Mouse (Mus musculus): Measurements from ENCODE around the gene Chchd6.

DNA sequence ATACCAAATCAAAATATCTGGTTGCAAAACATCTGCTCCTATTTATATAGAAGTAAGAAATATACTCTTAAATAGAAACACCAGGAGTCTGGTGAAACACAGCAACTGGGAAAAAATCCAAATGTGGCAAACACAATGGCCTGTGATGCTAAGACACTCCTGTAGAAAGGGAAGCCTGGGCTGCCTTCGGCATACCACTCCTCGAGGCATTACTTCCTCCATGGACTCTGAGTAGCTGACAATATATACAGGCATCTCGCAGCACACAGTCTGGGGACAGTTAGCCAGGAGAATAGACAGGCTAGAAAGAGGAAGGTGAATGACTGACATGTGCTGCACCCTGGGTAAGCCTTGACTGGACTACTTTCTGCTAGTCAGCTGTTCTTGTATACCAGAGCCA, 146.7 kb downstream of the Chchd6 start:
- TF ChIP-seq POLR2A (IDR thresholded peaks at IDR 0.05; ENCODE audit: control insufficient read depth in 1 of 2, insufficient read depth in 1 of 2, low read depth in 1 of 2, low read length in 2 of 2, poor library complexity in 1 of 2): no peak
- no peak for TF ChIP-seq CTCF (IDR thresholded peaks at IDR 0.05 in 2 of 3, conservative IDR thresholded peaks at IDR 0.05 in 1 of 3; ENCODE audit: control insufficient read depth in 1 of 3, insufficient read depth in 1 of 3, low read depth in 2 of 3, low read length in 3 of 3, poor library complexity in 1 of 3, severe bottlenecking in 1 of 3)
- TF ChIP-seq ZNF384 (IDR thresholded peaks at IDR 0.05; ENCODE audit: low read depth, low read length): no peak
- no peak for TF ChIP-seq SMC3 (IDR thresholded peaks at IDR 0.05; ENCODE audit: low read depth, low read length)
- no peak for TF ChIP-seq RCOR1 (IDR thresholded peaks at IDR 0.05; ENCODE audit: low read depth, low read length)
- no peak for TF ChIP-seq ZMIZ1 (IDR thresholded peaks at IDR 0.05; ENCODE audit: low read depth, low read length)

Measured in MEL (cell line).